Mouse (Mus musculus): Measurements from ENCODE around the gene Ncf1. TPM values are rescaled to one million over a fixed set of nuclear protein-coding genes. Genes with fewer than 3 reads are reported as not detected.

Ncf1 gene
- polyA plus RNA-seq, 1 experiment: 0.16 TPM

GRCm38 (mm10) chr5:134236241-134236640 lies 6.8 kb upstream of the Ncf1 start:
- H3K36me3 ChIP-seq (ENCODE audit: control insufficient read depth): peaks cover 55% of the 10 kb centered on the region
- H3K4me3 ChIP-seq (replicated peaks): no peak overlapping the region
- H3K9me3 ChIP-seq (ENCODE audit: control insufficient read depth, low read length): no peaks in the 10 kb centered on the region
- H3K27me3 ChIP-seq (ENCODE audit: control insufficient read depth): no peaks in the 10 kb centered on the region
- no peak for TF ChIP-seq TAL1 (IDR thresholded peaks at IDR 0.05; ENCODE audit: low read length)
- no peak for TF ChIP-seq GATA1 (IDR thresholded peaks at IDR 0.05; ENCODE audit: low read length)
- H3K4me1 ChIP-seq (ENCODE audit: control insufficient read depth): peaks cover 10% of the 10 kb centered on the region

DNA sequence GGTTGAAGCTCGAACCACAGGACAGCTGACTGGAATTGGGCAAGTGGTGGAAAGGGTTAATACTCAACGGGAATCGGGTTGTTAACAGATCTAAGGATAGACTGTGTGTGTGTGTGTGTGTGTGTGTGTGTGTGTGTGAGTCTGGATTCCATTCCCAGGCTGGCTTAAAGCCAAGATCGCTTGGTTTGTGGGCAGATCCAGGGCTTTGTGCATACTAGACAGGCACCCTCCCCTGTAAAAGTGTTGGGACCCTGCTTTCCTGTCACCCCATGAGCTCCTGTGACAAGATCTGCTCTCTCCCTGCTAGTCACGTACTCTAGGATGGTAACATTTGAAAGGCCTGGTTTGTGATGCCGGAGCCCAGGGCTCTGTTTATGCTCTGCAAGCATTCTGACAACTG lies 5.7 kb upstream of the Ncf1 start:
- H3K4me1 ChIP-seq (ENCODE audit: control insufficient read depth): peaks cover 10% of the 10 kb centered on the region

DNA sequence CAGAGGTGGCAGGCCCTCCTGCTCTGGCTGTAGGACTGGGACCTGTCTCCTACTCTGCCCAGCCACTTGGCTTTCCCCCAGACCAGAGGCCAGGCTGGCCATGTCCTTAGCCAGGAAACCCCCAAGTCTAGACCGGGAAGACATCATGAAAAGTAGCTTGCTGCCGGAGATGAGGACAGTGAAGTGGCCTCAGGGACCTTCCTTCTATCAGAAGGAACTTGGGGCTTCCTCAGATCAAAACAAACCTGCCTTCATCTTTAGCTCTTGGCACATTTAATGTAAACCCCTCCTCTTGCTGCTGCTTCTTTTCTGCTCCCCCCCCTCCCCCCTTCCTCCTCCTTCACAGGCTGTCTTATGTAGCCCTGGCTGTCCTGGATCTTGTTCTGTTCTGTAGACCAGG lies 4.8 kb upstream of the Ncf1 start:
- TF ChIP-seq TAL1 (IDR thresholded peaks at IDR 0.05; ENCODE audit: low read length): no peak
- TF ChIP-seq GATA1 (IDR thresholded peaks at IDR 0.05; ENCODE audit: low read length): no peak
- Histone ChIP-seq H3K36me3 (ENCODE audit: control insufficient read depth) (peaks cover 35% of the 10 kb centered on the region), H3K4me3 (replicated peaks) (no peak overlapping the region), H3K27me3 (ENCODE audit: control insufficient read depth) (no peaks in the 10 kb centered on the region), H3K9me3 (ENCODE audit: control insufficient read depth, low read length) (no peaks in the 10 kb centered on the region), H3K4me1 (ENCODE audit: control insufficient read depth) (peaks cover 10% of the 10 kb centered on the region)

More for the DNA sequence above, 5.7 kb upstream of the Ncf1 start:
- H3K9me3 ChIP-seq (ENCODE audit: control insufficient read depth, low read length): no peaks in the 10 kb centered on the region
- no peaks in the 10 kb centered on the region for H3K27me3 ChIP-seq (ENCODE audit: control insufficient read depth)
- H3K36me3 ChIP-seq (ENCODE audit: control insufficient read depth): peaks cover 44% of the 10 kb centered on the region
- no peak for TF ChIP-seq GATA1 (IDR thresholded peaks at IDR 0.05; ENCODE audit: low read length)
- no peak for TF ChIP-seq TAL1 (IDR thresholded peaks at IDR 0.05; ENCODE audit: low read length)
- no peak overlapping the region for H3K4me3 ChIP-seq (replicated peaks)

DNA sequence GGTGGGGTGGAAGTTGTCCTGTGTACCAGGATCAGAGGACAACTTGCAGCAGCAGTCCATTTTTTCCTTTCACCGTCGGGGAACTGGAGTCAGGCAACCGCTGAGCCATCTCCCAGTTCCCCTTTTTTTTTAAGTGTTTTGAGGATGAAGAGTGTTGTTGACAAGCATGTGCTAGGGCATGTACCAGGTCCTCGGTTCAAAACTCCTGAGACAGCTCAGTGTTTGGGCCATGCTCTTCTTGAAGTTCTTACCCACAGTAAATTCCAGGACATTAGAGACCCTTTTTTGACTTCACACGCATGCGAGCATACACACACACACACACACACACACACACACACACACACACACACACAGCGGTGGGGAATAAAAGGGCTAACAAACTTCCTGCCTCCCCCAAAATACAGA lies 3.8 kb upstream of the Ncf1 start:
- H3K9me3 ChIP-seq (ENCODE audit: control insufficient read depth, low read length): no peaks in the 10 kb centered on the region
- H3K27me3 ChIP-seq (ENCODE audit: control insufficient read depth): no peaks in the 10 kb centered on the region
- H3K36me3 ChIP-seq (ENCODE audit: control insufficient read depth): peaks cover 25% of the 10 kb centered on the region
- peaks cover 10% of the 10 kb centered on the region for H3K4me1 ChIP-seq (ENCODE audit: control insufficient read depth)
- TF ChIP-seq GATA1 (IDR thresholded peaks at IDR 0.05; ENCODE audit: low read length) (no peak), TAL1 (IDR thresholded peaks at IDR 0.05; ENCODE audit: low read length) (no peak)
- H3K4me3 ChIP-seq (replicated peaks): no peak overlapping the region

- H3K4me1 ChIP-seq (ENCODE audit: control insufficient read depth): peaks cover 7% of the 10 kb centered on the region
- peaks cover 18% of the 10 kb centered on the region for H3K36me3 ChIP-seq (ENCODE audit: control insufficient read depth)
- TF ChIP-seq GATA1 (IDR thresholded peaks at IDR 0.05; ENCODE audit: low read length) (no peak), TAL1 (IDR thresholded peaks at IDR 0.05; ENCODE audit: low read length) (no peak)
- H3K4me3 ChIP-seq (replicated peaks): no peak overlapping the region
- no peaks in the 10 kb centered on the region for H3K9me3 ChIP-seq (ENCODE audit: control insufficient read depth, low read length)
- no peaks in the 10 kb centered on the region for H3K27me3 ChIP-seq (ENCODE audit: control insufficient read depth)
Measured at GRCm38 (mm10) chr5:134232568-134232967, 3.1 kb upstream of the Ncf1 start.

GRCm38 (mm10) chr5:134232111-134232510 lies 2.7 kb upstream of the Ncf1 start:
- no peaks in the 10 kb centered on the region for H3K9me3 ChIP-seq (ENCODE audit: control insufficient read depth, low read length)
- peaks cover 14% of the 10 kb centered on the region for H3K36me3 ChIP-seq (ENCODE audit: control insufficient read depth)
- H3K4me1 ChIP-seq (ENCODE audit: control insufficient read depth): peaks cover 7% of the 10 kb centered on the region
- TF ChIP-seq GATA1 (IDR thresholded peaks at IDR 0.05; ENCODE audit: low read length) (no peak), TAL1 (IDR thresholded peaks at IDR 0.05; ENCODE audit: low read length) (no peak)
- H3K27me3 ChIP-seq (ENCODE audit: control insufficient read depth): no peaks in the 10 kb centered on the region
- no peak overlapping the region for H3K4me3 ChIP-seq (replicated peaks)

DNA sequence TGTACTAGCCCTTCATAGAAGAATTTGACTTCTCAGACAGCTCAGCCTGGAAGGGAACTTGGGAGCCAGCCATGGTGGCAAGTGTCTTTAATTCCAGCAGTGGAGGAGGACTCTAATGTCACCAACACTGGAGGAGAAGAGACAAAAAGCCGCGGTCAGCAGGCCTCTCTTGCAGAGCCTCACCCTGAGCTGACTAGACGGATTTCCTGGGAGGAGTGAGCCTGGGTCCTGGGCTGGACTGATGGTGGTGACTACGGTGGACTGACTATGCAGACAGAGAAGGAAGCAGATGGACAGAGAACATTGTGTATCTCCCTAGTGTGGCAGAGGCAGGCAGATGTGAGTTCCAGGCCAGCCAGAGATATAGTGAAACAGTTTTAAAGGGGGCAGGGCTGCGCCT lies 2.0 kb upstream of the Ncf1 start:
- Histone ChIP-seq H3K9me3 (ENCODE audit: control insufficient read depth, low read length) (no peaks in the 10 kb centered on the region), H3K27me3 (ENCODE audit: control insufficient read depth) (no peaks in the 10 kb centered on the region), H3K4me3 (replicated peaks) (no peak overlapping the region), H3K36me3 (ENCODE audit: control insufficient read depth) (peaks cover 6% of the 10 kb centered on the region), H3K4me1 (ENCODE audit: control insufficient read depth) (peaks cover 7% of the 10 kb centered on the region)
- TF ChIP-seq TAL1 (IDR thresholded peaks at IDR 0.05; ENCODE audit: low read length) (no peak), GATA1 (IDR thresholded peaks at IDR 0.05; ENCODE audit: low read length) (no peak)

DNA sequence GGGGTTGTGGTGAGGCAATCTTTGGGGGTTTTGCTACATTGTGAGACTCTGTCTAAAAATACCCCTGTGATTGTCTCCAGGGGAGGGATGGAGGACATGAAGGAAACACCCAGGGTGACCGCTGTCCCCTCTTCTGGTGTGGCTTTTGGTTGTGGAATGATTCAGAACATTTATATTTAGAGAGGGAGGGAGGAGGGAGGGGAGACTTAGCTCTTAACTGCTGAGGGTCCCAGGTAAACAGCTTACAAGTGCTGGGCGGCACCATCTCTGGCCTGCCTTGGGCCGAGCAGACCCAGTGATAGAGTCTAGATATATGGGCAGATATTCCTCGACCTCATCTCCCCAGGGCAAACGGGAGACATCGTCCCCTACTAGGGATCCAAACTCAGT lies 1.2 kb downstream of the Ncf1 start:
- no peak for TF ChIP-seq GATA1 (IDR thresholded peaks at IDR 0.05; ENCODE audit: low read length)
- no peak for TF ChIP-seq TAL1 (IDR thresholded peaks at IDR 0.05; ENCODE audit: low read length)
- H3K4me3 ChIP-seq (replicated peaks): no peak overlapping the region
- H3K9me3 ChIP-seq (ENCODE audit: control insufficient read depth, low read length): no peaks in the 10 kb centered on the region
- no peaks in the 10 kb centered on the region for H3K36me3 ChIP-seq (ENCODE audit: control insufficient read depth)
- peaks cover 9% of the 10 kb centered on the region for H3K4me1 ChIP-seq (ENCODE audit: control insufficient read depth)
- peaks cover 5% of the 10 kb centered on the region; the same call in 1 of the 2 replicates for H3K27me3 ChIP-seq (ENCODE audit: control insufficient read depth)

GRCm38 (mm10) chr5:134227574-134228248 lies 1.7 kb downstream of the Ncf1 start:
- no peak for TF ChIP-seq GATA1 (IDR thresholded peaks at IDR 0.05; ENCODE audit: low read length)
- no peak for TF ChIP-seq TAL1 (IDR thresholded peaks at IDR 0.05; ENCODE audit: low read length)
- Histone ChIP-seq H3K36me3 (ENCODE audit: control insufficient read depth) (no peaks in the 10 kb centered on the region), H3K4me1 (ENCODE audit: control insufficient read depth) (peaks cover 9% of the 10 kb centered on the region), H3K27me3 (ENCODE audit: control insufficient read depth) (peaks cover 7% of the 10 kb centered on the region), H3K4me3 (replicated peaks) (no peak overlapping the region), H3K9me3 (ENCODE audit: control insufficient read depth, low read length) (no peaks in the 10 kb centered on the region)

- H3K4me1 ChIP-seq (ENCODE audit: control insufficient read depth): peaks cover 2% of the 10 kb centered on the region; the same call in 1 of the 2 replicates
- no peaks in the 10 kb centered on the region for H3K36me3 ChIP-seq (ENCODE audit: control insufficient read depth)
- peaks cover 15% of the 10 kb centered on the region for H3K27me3 ChIP-seq (ENCODE audit: control insufficient read depth)
- no peaks in the 10 kb centered on the region for H3K9me3 ChIP-seq (ENCODE audit: control insufficient read depth, low read length)
- TF ChIP-seq TAL1 (IDR thresholded peaks at IDR 0.05; ENCODE audit: low read length) (no peak), GATA1 (IDR thresholded peaks at IDR 0.05; ENCODE audit: low read length) (no peak)
- H3K4me3 ChIP-seq (replicated peaks): no peak overlapping the region
Measured at GRCm38 (mm10) chr5:134226946-134227345, 2.5 kb downstream of the Ncf1 start.

All from erythroblast, embryonic 14.5 days (primary cell).